Mouse (Mus musculus) intestine, embryonic 16.5 days (tissue): Measurements from ENCODE around the gene Pdia6. TPM values are rescaled to one million over a fixed set of nuclear protein-coding genes. Genes with fewer than 3 reads are reported as not detected.

Experiments used
- ATAC-seq: fragments of 200-750 bp; cut with Nextera tagmentation; 2 replicates; pipeline ENCODE4 v1.8.0; 2017; ENCODE audit warnings: moderate TSS enrichment, moderate library complexity
- H3K27ac ChIP-seq: fragments of 300-500 bp; sonication (generic); 2 replicates; pipeline ENCODE4 v1.5.1; 2014; ENCODE audit warnings: mild to moderate bottlenecking, low read length
- H3K27me3 ChIP-seq: fragments of 300-500 bp; sonication (generic); replicated peaks from 2 replicates; pipeline ENCODE4 v1.6.1; 2014; ENCODE audit warnings: low read length, control low read depth, mixed read lengths; ENCODE audit not compliant: control insufficient read depth, insufficient read depth
- H3K36me3 ChIP-seq: fragments of 300-500 bp; sonication (generic); 2 replicates; pipeline ENCODE4 v1.6.1; 2014; ENCODE audit warnings: low read length, control low read depth; ENCODE audit not compliant: control insufficient read depth, insufficient read depth
- H3K4me1 ChIP-seq: fragments of 300-500 bp; sonication (generic); 2 replicates; pipeline ENCODE4 v1.6.1; 2014; ENCODE audit warnings: low read length, control low read depth, mixed read lengths; ENCODE audit not compliant: control insufficient read depth, insufficient read depth
- H3K4me2 ChIP-seq: fragments of 300-500 bp; sonication (generic); 2 replicates; pipeline ENCODE4 v1.6.1; 2014; ENCODE audit warnings: low read depth, low read length, control low read depth
- H3K4me3 ChIP-seq: fragments of 300-500 bp; sonication (generic); 2 replicates; pipeline ENCODE4 v1.5.1; 2014; ENCODE audit warnings: mild to moderate bottlenecking, low read length
- H3K9ac ChIP-seq: fragments of 300-500 bp; sonication (generic); 2 replicates; pipeline ENCODE4 v1.6.1; 2014; ENCODE audit warnings: low read depth, low read length
- H3K9me3 ChIP-seq: fragments of 300-500 bp; sonication (generic); 2 replicates; pipeline ENCODE4 v1.6.1; 2016; ENCODE audit warnings: low read length, control low read depth; ENCODE audit not compliant: control insufficient read depth
- WGBS: fragments of 180-500 bp; shearing (Covaris S2); extraction: QIAGEN DNeasy Blood & Tissue Kit; methylation state at CpG from one replicate; pipeline ENCODE4 v1.1.7; 2014; 5-methylcytosine and 5-hydroxymethylcytosine counted together
- polyA plus RNA-seq: library from polyadenylated mRNA; unstranded; fragments of >200 nt; fragmentation: Nextera tagmentation; extraction: Ambion mirVana; gene quantifications from 2 replicates; pipeline ENCODE4 v1.2.1, GENCODE M21; 2015

Gene Pdia6
- polyA plus RNA-seq, 1 experiment from 2014 or later = 650 TPM

DNA sequence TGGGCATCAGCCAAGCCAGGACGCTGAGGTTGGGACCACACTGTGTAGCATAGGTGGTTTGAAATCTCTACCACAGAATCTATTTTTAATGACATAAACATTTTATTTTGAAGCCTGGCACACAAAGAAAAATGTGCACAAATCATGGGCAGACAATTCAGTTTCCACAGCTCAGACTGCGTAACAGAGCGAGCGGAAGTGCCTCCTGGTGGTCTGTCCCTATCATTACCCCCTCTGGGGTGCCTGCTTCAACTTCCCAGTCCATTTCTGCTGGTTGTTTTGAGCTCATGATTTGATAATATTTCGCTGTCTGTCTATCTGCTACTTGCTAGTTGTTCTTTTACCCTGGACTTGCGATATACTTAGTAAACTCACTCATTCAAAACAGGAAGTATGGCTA is 10.7 kb upstream of the Pdia6 start:
- Histone ChIP-seq H3K4me3 (no peak overlapping the region), H3K27ac (no peak overlapping the region), H3K4me1 (no peaks in the 10 kb centered on the region), H3K9ac (no peak overlapping the region), H3K4me2 (no peak overlapping the region), H3K36me3 (no peaks in the 10 kb centered on the region), H3K27me3 (no peaks in the 10 kb centered on the region; the same call in 1 of the 2 replicates), H3K9me3 (no peaks in the 10 kb centered on the region)
- no peak for ATAC-seq
- 82% methylated on average over 6 of the region's 6 CpGs for WGBS

DNA sequence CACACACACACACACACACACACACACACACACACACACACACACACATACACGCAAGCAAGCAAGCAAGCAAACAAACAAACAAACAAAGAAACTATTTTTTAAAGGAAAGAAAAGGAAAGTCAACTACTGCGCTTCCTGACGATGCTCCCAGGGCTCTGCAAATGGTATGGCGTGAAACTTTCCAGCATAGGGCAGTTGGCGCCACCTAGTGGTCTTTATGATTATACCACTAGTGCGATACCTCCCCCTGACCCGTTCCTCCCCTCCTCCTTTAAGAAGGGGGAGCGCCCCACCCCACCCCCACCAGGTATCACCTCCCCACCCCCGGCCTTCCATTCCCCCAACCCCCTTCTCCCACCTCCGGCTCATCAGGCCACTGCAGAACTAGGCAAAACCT is 9.4 kb upstream of the Pdia6 start:
- Histone ChIP-seq H3K4me1 (no peaks in the 10 kb centered on the region), H3K27ac (no peak overlapping the region), H3K4me2 (no peak overlapping the region), H3K9me3 (no peaks in the 10 kb centered on the region), H3K27me3 (no peaks in the 10 kb centered on the region; the same call in 1 of the 2 replicates), H3K9ac (no peak overlapping the region), H3K36me3 (no peaks in the 10 kb centered on the region), H3K4me3 (no peak overlapping the region)
- 4% methylated on average over 10 of the region's 10 CpGs for WGBS
- no peak for ATAC-seq

DNA sequence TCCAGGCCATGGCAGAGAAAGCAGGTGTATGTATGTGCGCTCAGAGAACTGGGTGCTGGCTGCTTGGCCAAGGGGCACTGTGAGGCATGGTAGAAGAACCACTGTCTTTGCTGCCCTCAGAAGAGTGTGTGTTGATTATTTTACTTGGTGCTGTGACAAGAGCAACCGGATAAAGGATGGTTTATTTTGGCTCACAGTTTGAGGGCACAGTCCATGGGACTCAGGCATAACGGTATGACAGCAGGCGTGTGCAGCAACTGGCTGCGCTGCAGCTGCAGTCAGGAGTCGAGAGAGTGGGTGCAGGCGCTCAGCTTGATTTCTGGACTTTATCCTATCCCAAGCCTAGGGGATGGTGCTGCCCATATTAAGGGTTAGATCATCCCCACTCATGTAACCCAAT is 7.9 kb upstream of the Pdia6 start:
- WGBS = 89% methylated on average over 7 of the region's 7 CpGs
- no peak for ATAC-seq
- H3K9ac ChIP-seq = no peak overlapping the region

DNA sequence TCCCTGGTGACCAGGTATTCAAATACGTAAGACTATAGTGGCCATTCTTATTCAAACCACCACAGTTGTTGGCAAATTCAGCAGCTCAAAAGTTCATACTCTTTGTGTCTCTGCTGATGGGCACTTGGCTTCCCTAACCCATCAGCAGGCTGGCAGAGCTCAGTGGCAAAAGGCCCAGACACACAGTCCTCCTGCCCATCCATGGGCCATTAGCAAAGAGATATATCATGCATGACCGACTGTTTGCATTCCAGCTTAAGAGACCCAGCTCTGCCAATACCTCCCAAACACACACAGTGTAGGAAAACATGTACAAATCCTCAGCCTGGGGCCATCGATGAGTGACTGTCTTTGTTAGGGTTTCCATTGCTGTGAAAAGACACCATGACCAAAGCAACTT is 5.3 kb upstream of the Pdia6 start:
- Histone ChIP-seq H3K4me1 (no peaks in the 10 kb centered on the region), H3K27me3 (no peaks in the 10 kb centered on the region), H3K27ac (no peak overlapping the region), H3K9ac (no peak overlapping the region), H3K36me3 (no peaks in the 10 kb centered on the region), H3K4me2 (no peak overlapping the region), H3K9me3 (no peaks in the 10 kb centered on the region), H3K4me3 (no peak overlapping the region)
- 87% methylated on average over 3 of the region's 3 CpGs for WGBS
- ATAC-seq = no peak

More for the DNA sequence above, 7.9 kb upstream of the Pdia6 start:
- Histone ChIP-seq H3K4me1 (no peaks in the 10 kb centered on the region), H3K4me3 (no peak overlapping the region), H3K36me3 (no peaks in the 10 kb centered on the region), H3K27ac (no peak overlapping the region), H3K9me3 (no peaks in the 10 kb centered on the region), H3K27me3 (no peaks in the 10 kb centered on the region; the same call in 1 of the 2 replicates), H3K4me2 (no peak overlapping the region)

DNA sequence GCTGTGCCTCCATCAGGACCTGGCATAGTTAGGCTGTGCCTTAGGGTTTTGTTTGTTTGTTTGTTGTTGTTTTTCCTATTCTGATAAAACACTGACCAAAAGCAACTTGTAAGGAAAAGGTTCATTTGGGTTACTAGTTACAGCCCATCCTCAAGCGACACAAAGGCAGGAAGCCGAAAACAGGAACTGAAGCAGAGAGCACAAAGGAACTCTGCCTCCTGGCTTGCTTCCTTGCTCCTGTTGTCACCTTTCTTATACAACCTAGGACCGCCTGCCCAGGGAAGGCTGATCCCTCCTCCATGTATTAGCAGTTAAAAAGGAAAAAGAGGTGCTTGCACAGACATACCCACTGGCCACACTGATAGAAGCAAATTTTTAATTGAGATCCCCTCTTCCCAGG is 2.5 kb upstream of the Pdia6 start:
- Histone ChIP-seq H3K9me3 (no peaks in the 10 kb centered on the region), H3K27ac (no peak overlapping the region), H3K36me3 (no peaks in the 10 kb centered on the region), H3K27me3 (no peaks in the 10 kb centered on the region), H3K4me2 (no peak overlapping the region), H3K4me1 (peaks cover 12% of the 10 kb centered on the region), H3K4me3 (no peak overlapping the region), H3K9ac (no peak overlapping the region)
- ATAC-seq = no peak
- 80% methylated on average over 3 of the region's 3 CpGs for WGBS

DNA sequence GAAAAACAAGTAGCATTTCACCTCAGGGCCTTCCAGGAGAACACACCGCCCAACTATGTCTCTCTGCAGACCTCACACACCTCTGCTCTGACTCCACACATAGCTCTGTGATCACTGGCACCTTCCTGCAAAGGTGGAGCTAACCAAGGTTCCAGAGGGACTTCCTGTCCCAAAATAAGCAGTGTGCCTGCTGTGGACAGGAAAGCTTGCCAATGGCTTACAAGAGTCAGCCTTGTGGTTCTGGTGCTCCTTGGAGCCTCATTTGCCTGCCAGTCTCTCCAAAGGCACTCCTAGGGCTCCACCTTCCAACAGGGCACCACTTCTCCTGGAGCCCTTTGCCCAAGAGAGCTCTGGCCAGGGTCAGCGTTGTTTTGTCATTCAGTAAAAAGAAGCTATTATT is 1.5 kb upstream of the Pdia6 start:
- Histone ChIP-seq H3K4me3 (no peak overlapping the region), H3K4me1 (peaks cover 15% of the 10 kb centered on the region), H3K27ac (no peak overlapping the region), H3K9ac (no peak overlapping the region), H3K27me3 (no peaks in the 10 kb centered on the region), H3K36me3 (no peaks in the 10 kb centered on the region), H3K4me2 (no peak overlapping the region), H3K9me3 (no peaks in the 10 kb centered on the region)
- no peak for ATAC-seq
- WGBS = 80% methylated on average over 2 of the region's 2 CpGs

GRCm38 (mm10) chr12:17266673-17266990 is 287 bp downstream of the Pdia6 start:
- H3K4me1 ChIP-seq = peaks cover 15% of the 10 kb centered on the region
- H3K36me3 ChIP-seq = peaks cover 10% of the 10 kb centered on the region
- H3K4me3 ChIP-seq = peak overlapping the region; percentile 87
- peak overlapping the region; percentile 90 for H3K9ac ChIP-seq
- 0% methylated on average over 20 of the region's 21 CpGs for WGBS
- peak overlapping the region; percentile 67 for H3K27ac ChIP-seq
- H3K27me3 ChIP-seq = no peaks in the 10 kb centered on the region
- no peaks in the 10 kb centered on the region for H3K9me3 ChIP-seq
- ATAC-seq = peak; percentile 82
- peak overlapping the region; percentile 77 for H3K4me2 ChIP-seq

GRCm38 (mm10) chr12:17267316-17267715 is 971 bp downstream of the Pdia6 start:
- Histone ChIP-seq H3K36me3 (peaks cover 14% of the 10 kb centered on the region), H3K4me2 (peak overlapping the region; percentile 77), H3K27me3 (no peaks in the 10 kb centered on the region), H3K27ac (no peak overlapping the region), H3K9me3 (no peaks in the 10 kb centered on the region), H3K9ac (peak overlapping the region; percentile 90), H3K4me1 (peaks cover 15% of the 10 kb centered on the region), H3K4me3 (peak overlapping the region; percentile 87)
- no peak for ATAC-seq
- WGBS = 16% methylated on average over 4 of the region's 4 CpGs

- H3K4me2 ChIP-seq = no peak overlapping the region
- no peaks in the 10 kb centered on the region for H3K9me3 ChIP-seq
- WGBS = 60% methylated on average over 1 of the region's 1 CpGs
- H3K36me3 ChIP-seq = peaks cover 30% of the 10 kb centered on the region
- H3K27ac ChIP-seq = no peak overlapping the region
- H3K27me3 ChIP-seq = no peaks in the 10 kb centered on the region
- no peak overlapping the region for H3K4me3 ChIP-seq
- peaks cover 15% of the 10 kb centered on the region for H3K4me1 ChIP-seq
- no peak for ATAC-seq
- H3K9ac ChIP-seq = no peak overlapping the region
These were observed 4.9 kb downstream of the Pdia6 start for GRCm38 (mm10) chr12:17271272-17271671.

DNA sequence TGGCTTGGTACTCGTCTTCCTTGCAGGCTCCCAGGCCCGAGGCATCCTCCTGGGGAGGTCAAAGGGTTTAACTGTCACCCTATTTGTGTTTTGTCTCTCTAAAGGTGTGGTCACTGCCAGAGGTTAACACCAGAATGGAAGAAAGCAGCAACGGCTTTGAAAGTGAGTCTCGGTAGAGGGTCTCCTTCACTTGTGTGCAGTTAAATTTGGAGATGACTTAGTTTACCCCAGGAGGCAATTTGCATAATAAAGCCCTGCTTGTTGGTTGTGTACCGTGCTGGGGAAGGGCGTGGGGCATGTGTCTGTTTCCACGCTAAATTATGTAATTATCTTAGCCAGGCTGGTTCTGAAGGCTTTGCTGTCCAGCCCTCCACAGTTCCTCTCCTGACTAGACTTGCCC is 7.5 kb downstream of the Pdia6 start:
- H3K4me1 ChIP-seq = peaks cover 3% of the 10 kb centered on the region; the same call in 1 of the 2 replicates
- H3K27me3 ChIP-seq = no peaks in the 10 kb centered on the region
- no peak overlapping the region for H3K4me2 ChIP-seq
- H3K27ac ChIP-seq = no peak overlapping the region
- no peak overlapping the region for H3K9ac ChIP-seq
- WGBS = 80% methylated on average over 7 of the region's 7 CpGs
- no peak overlapping the region for H3K4me3 ChIP-seq
- H3K36me3 ChIP-seq = peaks cover 42% of the 10 kb centered on the region
- no peak for ATAC-seq
- H3K9me3 ChIP-seq = no peaks in the 10 kb centered on the region
